Mouse (Mus musculus): Measurements from ENCODE around the gene Zfc3h1.

Gene Zfc3h1

GRCm38 (mm10) chr10:115384221-115385017, at the start of gene Zfc3h1, which contains the start of gene Thap2:
Zfc3h1 (plus strand) TSS chr10:115384959.
Thap2 (minus strand) TSS chr10:115384443.
- peak; percentile 99 for DNase-seq

- DNase-seq = no peak
Measured at GRCm38 (mm10) chr10:115336901-115337300, 47.9 kb upstream of the Zfc3h1 start.

- no peak for DNase-seq
Measured at GRCm38 (mm10) chr10:115339820-115340328, 44.9 kb upstream of the Zfc3h1 start.

DNA sequence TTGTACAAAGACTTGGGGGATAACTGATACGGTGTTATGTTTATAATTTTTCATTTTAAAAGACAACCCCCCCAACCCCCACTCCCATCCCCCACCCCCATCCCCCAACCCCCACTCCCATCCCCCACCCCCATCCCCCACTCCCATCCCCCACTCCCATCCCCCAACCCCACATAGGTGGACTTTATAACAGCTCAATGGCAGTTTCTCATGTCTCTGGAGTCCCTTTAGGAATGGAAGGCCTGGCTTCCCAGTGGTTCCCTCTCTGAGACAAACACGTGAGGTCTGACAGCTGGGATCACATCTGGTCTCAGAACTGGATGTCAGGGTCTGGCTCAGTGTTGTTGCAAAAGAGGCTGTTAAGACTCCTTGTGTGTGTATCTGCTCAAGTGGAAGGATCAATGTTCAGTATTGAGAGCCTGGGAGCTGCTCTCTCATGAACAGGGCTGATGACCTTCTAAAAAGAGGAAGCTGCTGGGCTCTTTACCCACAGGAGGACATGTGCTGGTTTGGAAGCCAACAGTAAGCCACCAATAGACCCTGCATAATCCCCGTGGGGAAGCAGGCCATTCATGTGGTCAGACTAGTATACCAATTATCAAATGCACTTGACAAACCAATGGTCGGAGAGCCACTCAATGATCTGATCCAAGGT, 41.9 kb upstream of the Zfc3h1 start:
- DNase-seq = no peak

- DNase-seq = no peak
Measured at GRCm38 (mm10) chr10:115346444-115346843, 38.3 kb upstream of the Zfc3h1 start.

- DNase-seq = no peak
Measured at GRCm38 (mm10) chr10:115348131-115348530, 36.6 kb upstream of the Zfc3h1 start.

DNA sequence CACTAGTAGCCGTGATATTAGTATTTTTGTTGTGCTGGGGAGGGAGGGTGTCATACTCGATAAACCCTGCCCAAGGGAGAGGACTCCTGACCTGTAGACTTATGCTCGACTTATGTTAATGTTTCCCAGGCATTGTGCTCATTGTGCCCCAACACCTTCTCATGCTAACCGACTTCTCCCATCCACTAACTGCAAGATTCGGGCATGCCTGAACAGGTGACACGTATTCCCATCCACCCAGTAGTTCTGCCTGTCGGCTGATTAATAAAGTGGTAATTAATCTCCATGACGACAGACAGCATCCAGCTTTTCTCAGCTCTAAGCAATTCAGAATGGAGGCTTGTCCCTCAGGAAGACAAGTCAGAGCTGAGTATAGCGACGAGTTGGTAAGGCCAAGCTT, 35.7 kb upstream of the Zfc3h1 start:
- DNase-seq = no peak

GRCm38 (mm10) chr10:115349509-115349908, 35.2 kb upstream of the Zfc3h1 start:
- DNase-seq = no peak

DNA sequence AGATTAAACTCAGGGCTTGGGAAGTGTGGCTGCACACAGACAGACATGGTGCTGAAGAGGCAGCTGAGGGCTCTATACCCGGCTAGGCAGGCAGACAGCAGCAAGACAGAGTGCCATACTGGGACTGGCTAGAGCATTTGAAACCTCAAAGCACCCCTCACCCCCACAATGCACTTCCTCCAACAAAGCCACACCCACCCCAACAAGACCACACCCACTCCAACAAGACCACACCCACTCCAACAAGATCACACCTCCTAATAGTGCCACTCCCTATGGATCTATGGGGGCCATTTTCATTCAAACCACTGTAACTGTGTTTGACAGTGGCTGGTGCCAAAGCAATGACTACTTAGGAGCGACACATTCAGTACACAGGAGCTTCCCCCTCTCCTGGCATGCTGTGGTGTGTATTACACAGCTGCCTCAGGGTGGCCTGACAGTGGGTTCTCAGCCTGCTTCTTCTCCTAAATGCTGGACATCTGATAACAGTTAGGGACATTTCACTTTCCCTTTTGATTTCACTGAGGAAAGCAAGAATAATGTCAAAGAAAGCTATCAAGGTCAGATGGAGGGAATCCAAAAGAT, 33.9 kb upstream of the Zfc3h1 start:
- no peak for DNase-seq

DNA sequence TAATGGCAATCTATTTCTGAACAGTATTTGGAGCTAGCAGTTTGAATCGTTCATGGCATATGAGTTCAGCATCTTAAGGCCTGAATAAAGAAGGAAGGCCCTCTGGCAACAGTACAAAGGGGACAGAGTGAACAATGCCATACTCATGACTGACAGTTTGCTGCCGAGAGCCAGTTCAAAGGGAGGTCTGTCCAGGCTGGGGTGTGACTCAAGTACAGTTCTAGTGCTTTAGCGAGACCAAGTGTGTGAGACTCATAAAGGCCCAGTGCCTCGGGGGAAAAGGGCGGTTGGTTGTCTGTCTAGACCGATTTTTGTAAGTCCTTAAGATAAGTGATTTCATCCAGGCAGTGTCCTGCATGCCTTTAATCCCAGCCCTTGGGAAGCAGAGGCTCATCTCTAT, 30.2 kb upstream of the Zfc3h1 start:
- no peak for DNase-seq

DNA sequence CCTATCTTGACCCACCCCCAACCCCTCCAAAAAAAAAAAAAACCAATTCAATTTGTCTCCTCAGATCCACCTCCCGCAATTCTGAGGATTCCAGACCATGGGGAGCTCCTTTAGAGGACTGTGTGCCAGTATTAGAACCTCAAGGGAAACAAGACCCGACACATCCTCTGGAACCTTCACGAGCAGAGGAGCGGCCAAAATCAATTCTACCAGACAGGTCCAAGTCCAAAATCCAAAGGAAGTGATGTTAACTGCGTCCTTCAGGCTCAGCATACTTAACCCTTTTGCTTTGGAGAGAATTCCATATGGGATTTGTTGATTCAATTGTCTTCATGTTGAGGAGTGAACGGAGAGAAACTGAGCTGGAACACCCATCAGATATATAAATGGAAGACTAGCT, 29.7 kb upstream of the Zfc3h1 start:
- DNase-seq = no peak

DNA sequence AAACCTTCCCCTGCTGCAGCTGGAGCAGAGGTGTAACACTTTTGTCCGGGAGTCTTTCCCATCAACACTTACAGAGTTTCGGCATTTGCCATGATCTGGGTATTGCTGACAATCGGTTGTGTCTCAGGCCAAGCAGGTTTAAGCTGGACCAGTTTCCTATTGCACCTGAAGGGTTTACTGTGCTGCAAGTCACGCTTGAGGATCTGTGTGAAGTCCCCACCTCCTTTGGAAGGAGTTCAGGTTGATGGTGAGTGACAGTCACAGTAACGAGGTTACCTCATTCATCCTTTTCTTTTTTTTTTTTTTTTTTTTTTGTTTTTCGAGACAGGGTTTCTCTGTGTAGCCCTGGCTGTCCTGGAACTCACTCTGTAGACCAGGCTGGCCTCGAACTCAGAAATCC, 28.7 kb upstream of the Zfc3h1 start:
- no peak for DNase-seq

GRCm38 (mm10) chr10:115358216-115358919, 26.4 kb upstream of the Zfc3h1 start:
- no peak for DNase-seq

DNA sequence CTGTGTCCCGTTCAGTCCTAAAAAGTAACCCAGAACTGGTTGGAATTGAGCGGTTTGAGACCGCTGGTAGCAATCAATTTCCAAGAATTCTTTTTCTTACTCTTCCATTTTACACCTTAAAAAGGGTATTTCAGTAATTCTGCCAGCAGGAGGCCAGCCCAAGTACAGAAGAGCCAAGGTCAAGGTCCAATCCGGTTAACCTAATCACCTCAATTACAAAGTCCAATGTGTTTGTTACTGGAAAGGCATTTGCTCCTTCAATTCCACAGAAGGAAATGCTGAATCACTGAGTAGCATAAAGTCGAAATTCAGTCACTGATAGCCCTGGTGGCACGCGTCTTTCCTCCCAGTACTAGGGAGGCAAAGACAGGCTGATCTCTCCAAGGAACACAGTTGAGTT, 25.7 kb upstream of the Zfc3h1 start:
- no peak for DNase-seq

DNA sequence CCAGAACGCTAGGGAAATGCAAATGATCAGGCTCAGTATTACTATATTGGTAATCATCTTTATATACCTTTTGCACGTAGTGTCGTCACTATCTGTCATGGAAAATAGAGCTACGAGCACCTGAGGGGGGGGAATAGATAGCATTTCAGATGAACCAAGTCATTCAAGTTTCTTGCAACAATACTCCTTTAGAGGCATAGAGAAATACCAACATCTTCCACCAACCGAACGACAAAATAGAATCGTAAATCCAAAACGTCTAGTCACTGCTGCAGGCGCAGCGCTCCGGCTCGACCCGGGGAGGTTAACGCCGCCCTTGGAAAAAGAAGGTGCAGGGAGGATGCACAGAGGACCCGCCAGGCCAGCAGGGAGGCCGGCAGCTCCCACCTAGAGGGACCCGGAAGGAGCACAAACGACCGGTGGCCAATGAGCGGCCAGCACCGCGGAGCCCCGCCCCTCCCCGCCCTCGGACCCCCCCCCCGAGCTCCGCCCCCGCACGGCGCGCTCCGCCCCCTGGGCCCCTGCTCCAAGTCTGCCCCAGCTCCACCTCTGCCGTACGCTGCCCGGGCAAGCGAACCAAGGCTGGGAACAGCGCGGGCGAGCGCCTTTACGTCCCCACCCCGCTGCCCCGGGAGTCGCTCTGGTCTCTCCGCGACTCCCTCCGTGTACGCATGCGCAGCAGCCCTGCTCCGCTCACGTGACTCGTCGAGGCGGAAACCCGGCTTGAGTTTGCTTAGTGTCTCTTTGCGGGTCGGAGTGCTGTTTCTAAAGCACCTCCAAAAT, 22.7 kb upstream of the Zfc3h1 start, which contains the start of gene Tmem19:
TSS of gene Tmem19 (minus strand) at position 662 of the 783 bp plus-strand sequence.
- DNase-seq = peak; percentile 93

DNA sequence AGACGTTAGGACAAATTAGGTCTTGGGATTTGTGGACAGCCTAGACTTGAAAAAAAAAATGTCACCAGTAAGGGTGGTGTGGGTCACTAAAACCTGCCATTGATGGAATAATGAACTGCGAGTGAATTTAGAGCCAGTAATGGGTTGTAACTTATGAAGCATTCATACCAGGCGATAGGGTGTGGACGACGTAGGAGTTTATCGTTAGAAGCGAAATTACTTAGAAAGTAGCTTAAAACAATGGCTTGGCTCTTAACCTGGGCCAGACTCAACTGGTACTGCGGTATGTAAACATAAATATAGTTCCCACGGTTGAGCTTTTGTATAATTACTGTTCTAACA, 22.2 kb upstream of the Zfc3h1 start:
- DNase-seq = no peak

DNA sequence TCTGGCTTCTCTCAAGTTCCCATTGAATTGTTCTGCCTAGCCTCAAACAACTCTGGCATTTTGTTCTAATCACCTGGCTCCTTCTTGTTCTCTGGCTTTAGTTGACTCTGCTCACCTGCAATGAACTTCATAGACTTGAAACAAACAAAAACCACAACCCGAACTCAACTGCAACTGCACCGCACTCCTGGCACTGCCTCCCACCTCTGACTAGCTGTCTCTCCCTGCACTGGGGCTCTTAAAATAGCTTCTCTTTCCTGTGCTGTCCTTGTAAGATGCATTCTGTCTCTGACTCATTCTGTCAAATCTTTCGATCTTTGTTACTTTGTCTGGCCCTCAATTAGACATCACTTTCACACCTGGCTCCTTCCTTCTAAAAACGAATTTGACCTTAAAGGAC, 21.6 kb upstream of the Zfc3h1 start:
- DNase-seq = no peak

GRCm38 (mm10) chr10:115381506-115382084, 3.2 kb upstream of the Zfc3h1 start:
- DNase-seq = no peak

GRCm38 (mm10) chr10:115382846-115383643, 1.7 kb upstream of the Zfc3h1 start:
- DNase-seq = no peak

DNA sequence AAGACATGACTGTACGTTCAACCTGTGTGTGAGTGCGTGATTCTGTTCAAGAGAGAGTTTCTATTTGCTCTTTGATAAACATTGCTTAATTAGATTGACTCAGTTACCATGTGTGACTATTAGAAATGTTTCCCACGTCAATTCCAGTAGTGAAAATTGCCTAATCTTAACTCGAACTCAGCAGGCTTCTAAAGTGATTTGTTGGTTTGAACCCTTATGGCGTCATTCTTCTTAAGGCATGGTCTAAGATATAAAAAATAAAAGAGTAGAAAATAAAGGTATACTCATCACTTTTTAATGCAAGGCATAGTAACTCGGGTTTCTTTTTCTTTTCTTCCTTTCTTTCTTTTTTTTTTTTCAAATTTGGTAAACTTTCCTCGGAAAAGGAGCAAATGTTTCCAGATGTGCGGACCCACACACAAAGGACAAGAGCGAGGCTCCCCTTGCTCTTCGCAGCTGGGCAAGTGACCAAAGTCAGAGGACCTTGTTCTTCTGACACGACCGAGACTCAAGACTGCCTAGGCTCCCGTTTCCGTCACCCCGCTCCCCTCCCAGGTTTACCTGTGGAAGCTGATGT, 1.0 kb upstream of the Zfc3h1 start:
- no peak for DNase-seq
